Mouse (Mus musculus) ES-E14 (cell line): ENCODE results near the gene Mgat1. TPM values are rescaled to one million over a fixed set of nuclear protein-coding genes. Genes with fewer than 3 reads are reported as not detected.
"Not testable (repeated sequence)": the region's sequence is repeated elsewhere in the genome, so short reads cannot be mapped to it uniquely, and the experiment has no call there.

ENCODE experiments used
- DNase-seq: peaks from one replicate; pipeline ENCODE4 v3.0.0-alpha.2; 2013; ENCODE audit warnings: low read depth, low spot score
- H3K27ac ChIP-seq: 2 replicates; pipeline ENCODE4 v1.5.1; 2012; ENCODE audit warnings: low read depth, mild to moderate bottlenecking, low read length, moderate library complexity, mixed read lengths; ENCODE audit not compliant: poor library complexity, insufficient read depth, severe bottlenecking
- H3K36me3 ChIP-seq: 2 replicates; pipeline ENCODE4 v1.6.1; 2012; ENCODE audit warnings: mild to moderate bottlenecking, low read length, moderate library complexity, mixed read lengths; ENCODE audit not compliant: control insufficient read depth, poor library complexity, insufficient read depth, severe bottlenecking
- H3K4me1 ChIP-seq, 2 experiments: fragments of 150-350 bp in 1 of 2; sonication (generic) in 1 of 2; 2 replicates each; pipeline ENCODE4 v1.6.1; 2012; ENCODE audit warnings: low read length in 2 of 2, mild to moderate bottlenecking in 1 of 2, mixed read lengths in 1 of 2; ENCODE audit not compliant: control insufficient read depth in 2 of 2, insufficient read depth in 2 of 2, poor library complexity in 1 of 2
- H3K4me3 ChIP-seq, 2 experiments: fragments of 150-350 bp in 1 of 2; sonication (generic) in 1 of 2; 2 replicates each; pipeline ENCODE4 v1.5.1; 2012; ENCODE audit warnings: low read length in 2 of 2, low read depth in 1 of 2, mild to moderate bottlenecking in 1 of 2, mixed read lengths in 1 of 2; ENCODE audit not compliant: insufficient read depth in 1 of 2, poor library complexity in 1 of 2, severe bottlenecking in 1 of 2
- H3K9ac ChIP-seq: 2 replicates; pipeline ENCODE4 v1.6.1; 2012; ENCODE audit warnings: low read depth, mild to moderate bottlenecking, low read length, mixed read lengths; ENCODE audit not compliant: poor library complexity, insufficient read depth, severe bottlenecking
- H3K9me3 ChIP-seq: fragments of 150-350 bp; sonication (generic); 2 replicates; pipeline ENCODE4 v1.6.1; 2012; ENCODE audit warnings: low read depth, mild to moderate bottlenecking, low read length; ENCODE audit not compliant: control insufficient read depth, insufficient read depth
- CHD2 ChIP-seq: IDR thresholded peaks from 2 replicates; pipeline ENCODE4 v1.6.1; 2014; ENCODE audit warnings: mild to moderate bottlenecking, low read depth, low read length, inconsistent platforms
- HCFC1 ChIP-seq: IDR thresholded peaks from 2 replicates; pipeline ENCODE4 v1.6.1; 2012; ENCODE audit warnings: low read length, inconsistent platforms, borderline replicate concordance; ENCODE audit not compliant: insufficient read depth
- MAFK ChIP-seq: IDR thresholded peaks from 2 replicates; pipeline ENCODE4 v1.6.1; 2014; ENCODE audit warnings: mild to moderate bottlenecking, low read depth, low read length, inconsistent platforms; ENCODE audit not compliant: insufficient read depth
- ZC3H11A ChIP-seq: IDR thresholded peaks from 2 replicates; pipeline ENCODE4 v1.6.1; 2012; ENCODE audit warnings: low read depth, mild to moderate bottlenecking, inconsistent platforms, low read length, borderline replicate concordance
- ZNF384 ChIP-seq: IDR thresholded peaks from 2 replicates; pipeline ENCODE4 v1.6.1; 2012; ENCODE audit warnings: low read depth, low read length, inconsistent platforms
- in situ Hi-C, 2 experiments: fragments of 600-800 bp; cut with MboI; formaldehyde crosslinking; loops; one replicate each; pipeline ENCODE4 v1.15.1; 2025; ENCODE audit warnings: low sequenced_read_pairs in 2 of 2, inconsistent platforms in 1 of 2; ENCODE audit not compliant: unreplicated experiment in 2 of 2
- total RNA-seq: library from RNA; depleted of rRNA; stranded (reverse); fragments of 300-350 nt; gene quantifications from 2 replicates; pipeline ENCODE4 v1.2.3, GENCODE M21; 2012

Gene Mgat1
- total RNA-seq, 1 experiment: 43.1 TPM

DNA sequence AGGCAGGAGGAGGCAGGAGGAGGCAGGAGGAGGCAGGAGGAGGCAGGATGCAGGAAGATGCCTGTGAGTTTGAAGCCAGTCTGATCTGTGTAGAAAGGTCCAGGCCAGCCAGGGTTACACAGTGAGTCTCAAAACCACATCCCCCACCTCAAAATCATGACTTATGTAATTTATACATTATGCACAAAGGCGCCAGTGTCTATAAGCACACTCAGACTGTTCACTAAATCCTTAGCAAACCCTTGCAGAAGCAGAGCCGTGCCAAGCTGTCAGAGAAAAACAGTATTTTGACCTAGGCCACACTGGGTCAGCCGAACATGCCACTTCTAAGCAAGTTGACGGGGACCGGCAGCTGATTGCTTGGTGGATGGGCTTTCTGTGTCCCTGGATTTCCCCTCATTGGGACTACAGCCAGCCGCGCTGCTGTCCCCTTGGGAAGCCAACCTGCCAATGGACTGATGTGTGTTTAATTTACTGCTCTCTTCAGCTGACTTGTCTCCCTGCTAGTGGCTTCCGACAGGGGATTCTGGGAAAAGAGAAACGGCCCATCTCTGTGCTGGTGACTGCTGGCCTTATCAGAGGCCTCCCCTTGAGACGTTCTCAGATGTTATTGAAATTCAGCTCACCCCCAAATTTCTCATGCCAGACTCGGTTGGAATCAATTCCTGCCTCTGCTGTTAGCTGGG, 30.0 kb downstream of the Mgat1 start:
- in situ Hi-C loops: loop anchor here in 1 of 2 experiments (25.0 kb wide), 1 partner anchor 412 kb away; the partner anchor contains the start of gene Irgm1
- TF ChIP-seq ZNF384 (no peak), HCFC1 (no peak), CHD2 (no peak), MAFK (no peak)
- no peaks in the 10 kb centered on the region for H3K4me1 ChIP-seq
- DNase-seq: no peak
- no peaks in the 10 kb centered on the region for H3K36me3 ChIP-seq
- no peak overlapping the region for H3K4me3 ChIP-seq
- no peak overlapping the region for H3K9ac ChIP-seq
- no peak overlapping the region; the same call in 1 of the 2 replicates for H3K27ac ChIP-seq
- no peaks in the 10 kb centered on the region for H3K9me3 ChIP-seq

DNA sequence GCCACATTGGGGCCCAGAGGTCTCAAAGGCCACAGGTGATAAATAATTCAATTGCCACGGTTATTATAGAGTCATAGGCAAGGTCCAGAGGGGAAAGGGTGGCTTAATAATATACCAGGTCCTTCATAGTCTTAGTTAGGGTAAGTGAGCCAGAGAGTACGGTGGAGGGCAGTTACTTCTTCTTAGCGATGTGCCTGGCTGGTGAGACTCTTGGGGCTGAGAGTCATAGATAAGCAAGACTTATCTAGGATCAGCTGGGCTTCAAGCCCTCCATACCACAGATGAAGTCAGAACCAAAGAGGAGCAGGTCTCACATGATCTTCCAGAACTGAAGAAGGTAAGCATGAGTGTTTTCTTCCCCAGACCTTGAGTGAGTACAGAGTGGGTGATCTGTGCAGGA, 34.2 kb downstream of the Mgat1 start, which contains the start of gene Olfr1393:
Gene Olfr1393, plus strand, starts transcription at position 83 of the 400 bp plus-strand sequence.
- in situ Hi-C loops: no loop called here
- TF ChIP-seq MAFK (no peak), CHD2 (no peak), ZC3H11A (no peak), HCFC1 (no peak), ZNF384 (no peak)
- no peak for DNase-seq

DNA sequence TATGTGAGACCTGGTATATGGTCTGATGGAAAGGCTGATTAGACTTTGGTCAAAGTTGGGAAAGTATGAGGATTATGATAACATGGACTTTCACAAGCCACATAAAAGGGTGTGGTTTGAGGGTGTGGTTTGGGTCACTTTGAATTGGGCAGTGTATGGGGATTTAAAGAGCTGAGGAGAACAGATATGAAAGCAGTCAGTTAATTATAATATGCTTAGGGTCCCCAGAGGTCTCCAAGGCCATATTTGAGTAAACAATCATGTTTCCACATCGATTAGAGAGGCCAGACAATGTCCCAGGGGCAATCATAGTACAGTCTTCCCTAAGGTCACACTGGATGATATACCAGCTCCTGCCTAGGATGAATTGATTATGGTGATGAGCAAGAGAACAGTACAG, 41.0 kb downstream of the Mgat1 start, which contains the start of gene Olfr1392:
Gene Olfr1392, plus strand, starts transcription at position 301 of the 400 bp plus-strand sequence.
- H3K4me3 ChIP-seq, DNase-seq, H3K9me3 ChIP-seq, H3K4me1 ChIP-seq, H3K36me3 ChIP-seq, H3K9ac ChIP-seq, H3K27ac ChIP-seq, in situ Hi-C loops: not testable (repeated sequence)

More for the DNA sequence above, 34.2 kb downstream of the Mgat1 start, which contains the start of gene Olfr1393:
- H3K4me3 ChIP-seq: no peak within 1 kb of the TSS
- no peak within 1 kb of the TSS for H3K27ac ChIP-seq
- no peaks in the 10 kb centered on the region for H3K4me1 ChIP-seq
- no peaks in the 10 kb centered on the region for H3K36me3 ChIP-seq
- no peaks in the 10 kb centered on the region for H3K9me3 ChIP-seq
- H3K9ac ChIP-seq: no peak within 1 kb of the TSS

DNA sequence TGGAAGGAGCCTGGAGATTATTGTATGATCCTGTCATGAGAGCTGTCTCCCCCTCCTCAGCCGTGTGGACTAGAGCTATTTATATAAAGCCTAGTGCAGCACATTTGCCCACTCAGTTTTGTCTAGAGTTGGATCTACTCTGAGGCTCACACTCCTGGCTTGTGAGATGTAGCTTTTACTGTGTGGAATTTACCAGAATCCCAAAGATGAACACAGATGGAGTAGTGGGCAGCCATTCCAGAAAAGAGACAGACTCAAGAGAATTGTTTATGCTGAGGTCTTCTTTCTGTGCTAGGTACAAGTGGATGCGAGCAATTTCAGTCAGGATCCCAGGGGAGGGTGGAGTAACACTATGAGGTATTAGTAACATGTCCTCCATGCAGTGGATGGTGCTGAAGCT, 43.3 kb downstream of the Mgat1 start:
- TF ChIP-seq ZNF384 (no peak), CHD2 (no peak), ZC3H11A (no peak), MAFK (no peak), HCFC1 (no peak)
- H3K9me3 ChIP-seq: no peaks in the 10 kb centered on the region
- in situ Hi-C loops: no loop called here
- DNase-seq: no peak
- no peak overlapping the region for H3K9ac ChIP-seq
- no peaks in the 10 kb centered on the region for H3K36me3 ChIP-seq
- no peak overlapping the region for H3K27ac ChIP-seq
- H3K4me3 ChIP-seq: no peak overlapping the region
- no peaks in the 10 kb centered on the region for H3K4me1 ChIP-seq

DNA sequence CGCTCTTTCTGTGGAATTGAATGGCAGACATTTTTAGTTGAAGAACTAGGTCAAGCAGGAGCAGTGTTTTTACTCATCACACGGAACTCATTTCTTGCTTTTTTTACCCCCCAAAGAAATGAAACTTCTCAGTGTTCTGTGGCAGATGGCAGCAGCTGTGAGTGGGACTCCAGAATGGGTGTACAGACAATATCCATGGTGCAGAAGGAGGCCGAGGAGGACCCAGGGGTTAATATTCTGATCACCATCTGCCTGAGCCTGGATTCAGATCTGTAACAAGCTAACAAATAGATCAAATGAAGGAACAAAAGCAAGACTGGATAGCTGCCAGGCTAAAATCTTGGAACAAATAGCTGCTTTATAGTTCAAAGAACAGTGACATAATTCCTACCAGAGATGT, 48.8 kb downstream of the Mgat1 start:
- DNase-seq: no peak
- in situ Hi-C loops: no loop called here
- H3K4me1 ChIP-seq: no peaks in the 10 kb centered on the region
- no peak overlapping the region for H3K4me3 ChIP-seq
- TF ChIP-seq HCFC1 (no peak), CHD2 (no peak), ZC3H11A (no peak), MAFK (no peak), ZNF384 (no peak)
- H3K9me3 ChIP-seq: no peaks in the 10 kb centered on the region
- no peak overlapping the region for H3K27ac ChIP-seq
- H3K9ac ChIP-seq: no peak overlapping the region
- no peaks in the 10 kb centered on the region for H3K36me3 ChIP-seq
